Mouse (Mus musculus) E14TG2a.4 (cell line): ENCODE results near the gene Psg19.
A peak's percentile ranks its signal among the peaks of the same experiment; 100 is the strongest.

Experiments used
- CTCF ChIP-seq: conservative IDR thresholded peaks from 2 replicates; pipeline ENCODE4 v1.5.1; 2014; ENCODE audit warnings: low read length
- NANOG ChIP-seq: IDR thresholded peaks from 2 replicates; pipeline ENCODE4 v1.6.1; 2014; ENCODE audit warnings: borderline replicate concordance, low read length, mixed read lengths

- TF ChIP-seq CTCF, result no peak
- peak; percentile 9; the same call in 1 of the 2 replicates for TF ChIP-seq NANOG
These were observed 52.0 kb downstream of the Psg19 start for GRCm38 (mm10) chr7:18746189-18746860.
